Mouse (Mus musculus): ENCODE measurements around the gene Clrn3. TPM values are rescaled to one million over a fixed set of nuclear protein-coding genes. Genes with fewer than 3 reads are reported as not detected.

Clrn3 gene
- total and polyA plus RNA-seq, 3 experiments = not detected

- Histone ChIP-seq H3K36me3 (replicated peaks in 1 of 2; ENCODE audit: control insufficient read depth in 1 of 2, insufficient read depth in 1 of 2, low read length in 1 of 2) (no peaks in the 10 kb centered on the region), H3K27ac (ENCODE audit: insufficient read depth, low read depth) (no peak overlapping the region), H3K79me2 (replicated peaks; ENCODE audit: control insufficient read depth, extremely low read depth, insufficient read depth, poor library complexity, severe bottlenecking) (no peaks in the 10 kb centered on the region), H3K9me3 (replicated peaks; ENCODE audit: low read length) (no peaks in the 10 kb centered on the region), H3K4me3 (replicated peaks in 1 of 3; ENCODE audit: low read depth in 2 of 3, low read length in 2 of 3, poor library complexity in 1 of 3) (no peak overlapping the region), H3K9ac (ENCODE audit: insufficient read depth, low read depth) (no peak overlapping the region), H3K27me3 (replicated peaks) (no peaks in the 10 kb centered on the region), H3K4me2 (ENCODE audit: insufficient read depth, low read depth, poor library complexity, severe bottlenecking) (no peak overlapping the region), H3K4me1 (ENCODE audit: control insufficient read depth in 1 of 2, insufficient read depth in 2 of 2) (no peaks in the 10 kb centered on the region)
- TF ChIP-seq CTCF (conservative IDR thresholded peaks at IDR 0.05 in 1 of 2, IDR thresholded peaks at IDR 0.05 in 1 of 2; ENCODE audit: low read depth in 2 of 2, low read length in 2 of 2) (no peak), CHD2 (IDR thresholded peaks at IDR 0.05; ENCODE audit: low read length) (no peak), IRF4 (IDR thresholded peaks at IDR 0.05; ENCODE audit: low read depth, low read length) (no peak), MYC (IDR thresholded peaks at IDR 0.05; ENCODE audit: low read depth, low read length) (no peak), ZKSCAN1 (IDR thresholded peaks at IDR 0.05; ENCODE audit: borderline replicate concordance, low read depth, low read length) (no peak), UBTF (IDR thresholded peaks at IDR 0.05; ENCODE audit: low read depth, low read length) (no peak), MAFK (IDR thresholded peaks at IDR 0.05; ENCODE audit: insufficient replicate concordance, low read length) (no peak)
- in situ Hi-C loops (cut with MboI; ENCODE audit: low pct_ligation_motif_present, low pct_unique_long_range_greater_than_20kb, low sequenced_read_pairs) (no loop called here), dilution Hi-C loops (cut with MboI; ENCODE audit: extremely low pct_ligation_motif_present, extremely low pct_unique_long_range_greater_than_20kb, low sequenced_read_pairs) (no loop called here)
- no peak for DNase-seq (ENCODE audit: extremely low read depth)
Measured at GRCm38 (mm10) chr7:135529068-135529467, 614 bp upstream of the Clrn3 start.

GRCm38 (mm10) chr7:135527169-135527568 lies 1.3 kb downstream of the Clrn3 start:
- no peaks in the 10 kb centered on the region for H3K27me3 ChIP-seq (replicated peaks)
- H3K79me2 ChIP-seq (replicated peaks; ENCODE audit: control insufficient read depth, extremely low read depth, insufficient read depth, poor library complexity, severe bottlenecking) = no peaks in the 10 kb centered on the region
- dilution Hi-C loops (cut with MboI; ENCODE audit: extremely low pct_ligation_motif_present, extremely low pct_unique_long_range_greater_than_20kb, low sequenced_read_pairs) = no loop called here
- in situ Hi-C loops (cut with MboI; ENCODE audit: low pct_ligation_motif_present, low pct_unique_long_range_greater_than_20kb, low sequenced_read_pairs) = no loop called here
- no peak overlapping the region for H3K4me2 ChIP-seq (ENCODE audit: insufficient read depth, low read depth, poor library complexity, severe bottlenecking)
- peaks cover under 1 to 10% of the 10 kb centered on the region in 2 experiments; a peak in 1 of 4 replicates for H3K4me1 ChIP-seq (ENCODE audit: control insufficient read depth in 1 of 2, insufficient read depth in 2 of 2)
- no peak for DNase-seq (ENCODE audit: extremely low read depth)
- H3K9me3 ChIP-seq (replicated peaks; ENCODE audit: low read length) = no peaks in the 10 kb centered on the region
- no peak overlapping the region for H3K4me3 ChIP-seq (replicated peaks in 1 of 3; ENCODE audit: low read depth in 2 of 3, low read length in 2 of 3, poor library complexity in 1 of 3)
- H3K9ac ChIP-seq (ENCODE audit: insufficient read depth, low read depth) = no peak overlapping the region
- no peak for TF ChIP-seq CHD2 (IDR thresholded peaks at IDR 0.05; ENCODE audit: low read length)
- no peak for TF ChIP-seq MEF2A (IDR thresholded peaks at IDR 0.05; ENCODE audit: borderline replicate concordance, low read depth, low read length)
- no peak for TF ChIP-seq NELFE (IDR thresholded peaks at IDR 0.05; ENCODE audit: low read depth, low read length)
- TF ChIP-seq ETS1 (conservative IDR thresholded peaks at IDR 0.05; ENCODE audit: low read depth, low read length) = no peak
- TF ChIP-seq UBTF (IDR thresholded peaks at IDR 0.05; ENCODE audit: low read depth, low read length) = no peak
- TF ChIP-seq KAT2A (IDR thresholded peaks at IDR 0.05; ENCODE audit: insufficient replicate concordance, low read length) = no peak
- no peak for TF ChIP-seq HCFC1 (IDR thresholded peaks at IDR 0.05; ENCODE audit: low read depth, low read length)
- no peak for TF ChIP-seq MAX (IDR thresholded peaks at IDR 0.05; ENCODE audit: low read length)
- no peak for TF ChIP-seq ZKSCAN1 (IDR thresholded peaks at IDR 0.05; ENCODE audit: borderline replicate concordance, low read depth, low read length)
- TF ChIP-seq SMC3 (IDR thresholded peaks at IDR 0.05; ENCODE audit: low read depth, low read length) = no peak
- no peak for TF ChIP-seq SIN3A (IDR thresholded peaks at IDR 0.05; ENCODE audit: low read length)
- no peak for TF ChIP-seq POLR2A (IDR thresholded peaks at IDR 0.05; ENCODE audit: low read depth, low read length)
- no peak for TF ChIP-seq JUND (conservative IDR thresholded peaks at IDR 0.05; ENCODE audit: low read depth, low read length)
- no peak for TF ChIP-seq TBP (conservative IDR thresholded peaks at IDR 0.05; ENCODE audit: low read depth, low read length)
- TF ChIP-seq GABPA (IDR thresholded peaks at IDR 0.05; ENCODE audit: insufficient replicate concordance, low read depth, low read length) = no peak
- no peak for TF ChIP-seq RCOR1 (conservative IDR thresholded peaks at IDR 0.05; ENCODE audit: low read depth, low read length)
- TF ChIP-seq USF1 (IDR thresholded peaks at IDR 0.05; ENCODE audit: low read depth, low read length) = no peak
- TF ChIP-seq ZNF384 (IDR thresholded peaks at IDR 0.05; ENCODE audit: low read depth, low read length) = no peak
- TF ChIP-seq PAX5 (IDR thresholded peaks at IDR 0.05; ENCODE audit: low read length) = no peak
- H3K27ac ChIP-seq (ENCODE audit: insufficient read depth, low read depth) = no peak overlapping the region
- no peaks in the 10 kb centered on the region for H3K36me3 ChIP-seq (replicated peaks in 1 of 2; ENCODE audit: control insufficient read depth in 1 of 2, insufficient read depth in 1 of 2, low read length in 1 of 2)
